Mouse (Mus musculus): Measurements from ENCODE around the gene Pak2. TPM values are rescaled to one million over a fixed set of nuclear protein-coding genes. Genes with fewer than 3 reads are reported as not detected.

Gene Pak2
- 29.8 and 41.3 TPM in 2 replicates for polyA plus RNA-seq (2012)

DNA sequence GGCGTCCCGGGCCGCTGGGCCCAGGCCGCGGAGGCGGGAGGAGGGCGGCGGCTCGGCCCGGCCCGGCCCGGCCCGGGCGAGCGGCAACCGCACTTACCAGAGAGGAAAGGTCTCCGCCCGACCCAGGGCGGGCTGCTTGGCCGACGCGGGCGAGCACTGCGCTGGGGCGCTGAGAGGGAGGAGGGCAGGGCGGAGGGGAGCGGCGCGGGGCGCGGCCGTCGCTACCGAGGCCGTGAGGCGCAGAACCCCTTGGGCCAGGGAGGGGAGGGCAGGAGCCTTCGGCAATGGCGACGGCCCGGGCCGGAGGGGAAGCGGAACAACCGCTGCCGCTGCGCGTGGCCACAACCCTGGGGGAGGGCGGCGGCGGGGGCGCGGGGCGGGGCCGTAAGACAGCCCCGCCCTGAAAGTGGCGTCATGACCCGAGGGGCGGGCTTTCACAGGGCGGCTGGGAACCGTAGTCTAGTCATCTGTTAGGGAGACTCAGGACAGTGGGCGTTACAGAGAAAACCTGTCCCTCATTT lies at the start of gene Pak2:
Pak2 (minus strand) TSS at position 352 of the 521 bp plus-strand sequence.
- no peak for TF ChIP-seq GATA1 (IDR thresholded peaks at IDR 0.05; ENCODE audit: low read length)

DNA sequence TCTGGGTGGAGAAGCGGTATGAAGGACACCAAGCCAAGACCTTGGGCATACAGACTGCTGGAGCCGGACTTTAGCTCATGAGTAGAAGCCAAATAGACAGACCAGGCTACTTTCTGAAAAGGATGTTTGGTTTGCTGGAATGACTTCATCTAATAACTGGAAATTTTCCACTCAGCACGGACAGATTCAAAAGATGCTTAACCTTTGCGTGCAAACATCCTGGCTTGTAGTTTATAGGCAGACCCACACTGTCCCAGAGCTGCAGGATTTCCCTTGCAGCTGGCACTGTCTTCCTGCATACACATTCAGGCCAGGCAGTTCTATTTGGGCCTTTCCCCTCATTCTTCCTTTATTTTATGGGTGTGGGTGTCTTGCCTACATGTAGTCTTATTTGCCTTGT lies 47.9 kb upstream of the Pak2 start:
- TF ChIP-seq GATA1 (IDR thresholded peaks at IDR 0.05; ENCODE audit: low read length): no peak

DNA sequence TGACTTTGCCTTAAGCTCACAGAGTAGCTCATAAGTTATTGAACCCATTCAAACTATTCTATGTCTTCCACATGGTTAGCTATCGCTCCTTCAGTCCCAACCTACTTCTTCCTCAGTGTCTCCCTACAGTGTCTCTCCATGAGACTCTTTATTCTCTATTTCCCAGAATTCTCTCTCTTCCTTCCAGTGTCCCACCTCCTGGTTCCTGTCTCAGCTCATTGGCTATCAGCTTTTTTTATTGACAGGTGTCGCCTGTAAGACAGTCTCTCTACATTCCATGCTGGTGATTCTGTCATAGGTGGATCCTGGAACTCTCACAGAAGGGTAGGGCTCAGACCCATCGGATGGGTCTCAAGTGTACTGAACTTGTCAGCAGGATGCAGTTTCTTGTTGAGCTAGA lies 46.2 kb upstream of the Pak2 start:
- TF ChIP-seq GATA1 (IDR thresholded peaks at IDR 0.05; ENCODE audit: low read length): no peak

DNA sequence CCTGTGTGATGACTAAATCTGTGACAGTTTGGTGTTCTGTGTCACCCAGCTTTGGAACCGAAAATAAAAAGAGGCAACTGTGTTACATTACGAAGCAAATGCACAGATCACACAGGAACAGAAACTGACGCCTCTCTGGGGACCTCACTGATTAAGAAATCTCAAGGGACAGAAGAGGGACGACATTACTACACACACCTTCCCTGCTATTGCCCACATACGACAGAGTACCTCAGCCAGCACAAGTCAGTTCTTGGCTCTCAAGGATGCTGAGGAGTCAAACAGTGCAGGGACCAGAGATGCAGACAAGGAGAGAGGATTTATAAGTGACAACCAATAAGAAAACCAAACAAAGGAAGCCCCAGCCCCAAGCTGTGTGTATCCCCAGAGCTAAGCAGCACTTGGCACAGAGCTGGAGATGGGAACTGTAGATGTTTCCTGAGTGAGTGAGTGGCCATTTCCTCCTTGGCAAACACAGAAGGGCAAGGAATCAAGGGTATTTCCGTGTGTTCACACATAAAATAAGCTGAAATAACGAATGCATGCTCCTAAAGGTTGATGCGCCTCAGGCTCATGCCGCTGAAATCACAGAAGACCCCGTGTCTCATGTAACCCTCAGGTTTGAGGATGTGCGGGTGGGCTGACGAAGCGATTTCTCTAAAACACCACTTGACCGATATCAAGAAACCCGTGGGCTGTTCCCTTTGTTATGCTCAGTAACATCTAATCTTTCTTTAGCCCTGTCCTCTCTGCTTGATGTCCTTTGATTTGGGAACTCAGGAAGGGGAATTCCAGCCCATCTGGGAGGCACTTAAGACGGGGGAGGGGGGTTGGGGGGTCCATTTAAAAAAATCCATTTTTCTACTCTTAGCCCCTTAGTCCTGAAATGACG lies 45.5 kb upstream of the Pak2 start:
- TF ChIP-seq GATA1 (IDR thresholded peaks at IDR 0.05; ENCODE audit: low read length): no peak

DNA sequence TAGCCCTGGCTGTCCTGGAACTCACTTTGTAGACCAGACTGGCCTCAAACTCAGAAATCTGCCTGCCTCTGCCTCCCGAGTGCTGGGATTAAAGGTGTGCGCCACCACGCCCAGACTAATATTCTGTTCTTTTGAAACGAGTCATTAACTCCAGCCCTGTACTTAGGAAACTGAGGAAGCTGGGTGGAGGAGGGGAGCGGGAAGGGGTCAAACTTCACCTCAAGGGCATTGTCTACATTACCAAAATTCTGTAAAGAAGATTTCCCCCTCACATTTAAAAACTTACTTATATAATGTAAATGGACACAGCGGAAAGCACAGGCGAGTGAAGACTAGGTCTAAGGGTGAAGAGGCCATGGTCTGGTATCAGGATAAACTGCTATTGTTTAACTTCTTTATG lies 44.9 kb upstream of the Pak2 start:
- no peak for TF ChIP-seq GATA1 (IDR thresholded peaks at IDR 0.05; ENCODE audit: low read length)

DNA sequence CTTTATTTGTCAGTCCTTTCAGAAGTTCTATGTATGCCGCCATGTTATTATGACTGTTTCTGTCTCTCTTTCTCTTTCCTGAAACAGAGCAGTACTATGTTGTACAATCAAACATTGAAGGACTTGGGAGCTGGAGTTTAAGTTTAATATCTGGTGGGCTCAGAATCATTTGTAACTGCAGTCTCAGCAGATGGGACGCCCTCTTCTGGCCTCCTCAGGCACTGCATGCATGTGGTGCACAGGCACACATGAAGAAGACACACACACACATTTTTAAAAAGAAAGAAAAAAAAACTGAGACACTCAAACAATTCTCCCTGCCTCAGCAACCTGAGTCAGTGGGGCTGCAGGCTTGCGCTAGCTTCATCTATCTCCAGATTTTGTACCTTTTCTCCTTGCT lies 41.3 kb upstream of the Pak2 start:
- no peak for TF ChIP-seq GATA1 (IDR thresholded peaks at IDR 0.05; ENCODE audit: low read length)

DNA sequence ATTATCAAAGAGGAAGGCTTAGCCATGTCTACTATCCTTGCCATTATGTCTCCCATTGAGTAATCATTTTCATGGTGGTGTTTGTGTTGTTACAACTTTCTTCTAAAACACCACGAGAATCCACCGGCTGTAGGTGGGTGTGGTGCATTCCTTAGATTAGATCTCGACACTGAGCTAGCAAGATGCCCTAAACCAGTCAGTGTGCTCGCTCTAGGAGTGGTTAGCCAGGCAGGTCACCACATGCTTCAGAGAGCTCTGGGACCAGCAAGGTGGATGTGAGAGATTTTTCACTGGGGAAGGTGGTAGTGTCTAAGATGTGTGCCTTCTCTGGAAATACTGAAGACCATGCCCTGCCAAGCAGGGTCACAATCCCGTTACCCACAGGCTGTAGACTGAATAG lies 37.0 kb upstream of the Pak2 start:
- no peak for TF ChIP-seq GATA1 (IDR thresholded peaks at IDR 0.05; ENCODE audit: low read length)

DNA sequence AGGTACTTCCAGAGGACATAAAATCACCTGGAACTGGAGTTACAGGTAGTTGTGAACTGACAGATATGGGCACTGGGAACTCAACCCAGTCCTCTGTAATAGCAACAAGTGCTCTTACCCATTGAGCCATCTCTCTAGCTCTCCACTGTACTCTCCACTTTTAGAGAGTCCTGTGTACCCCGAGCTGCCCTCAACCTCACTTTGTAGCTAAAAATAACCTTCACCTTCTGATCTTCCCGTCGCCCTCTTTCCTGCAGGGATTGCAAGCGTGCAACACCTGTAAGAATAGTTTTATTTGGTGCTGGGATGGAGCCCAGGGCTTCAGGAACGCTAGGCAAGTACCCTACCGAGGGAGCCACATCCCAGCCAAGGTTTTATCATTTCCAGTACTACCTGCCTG lies 36.6 kb upstream of the Pak2 start:
- TF ChIP-seq GATA1 (IDR thresholded peaks at IDR 0.05; ENCODE audit: low read length): no peak

DNA sequence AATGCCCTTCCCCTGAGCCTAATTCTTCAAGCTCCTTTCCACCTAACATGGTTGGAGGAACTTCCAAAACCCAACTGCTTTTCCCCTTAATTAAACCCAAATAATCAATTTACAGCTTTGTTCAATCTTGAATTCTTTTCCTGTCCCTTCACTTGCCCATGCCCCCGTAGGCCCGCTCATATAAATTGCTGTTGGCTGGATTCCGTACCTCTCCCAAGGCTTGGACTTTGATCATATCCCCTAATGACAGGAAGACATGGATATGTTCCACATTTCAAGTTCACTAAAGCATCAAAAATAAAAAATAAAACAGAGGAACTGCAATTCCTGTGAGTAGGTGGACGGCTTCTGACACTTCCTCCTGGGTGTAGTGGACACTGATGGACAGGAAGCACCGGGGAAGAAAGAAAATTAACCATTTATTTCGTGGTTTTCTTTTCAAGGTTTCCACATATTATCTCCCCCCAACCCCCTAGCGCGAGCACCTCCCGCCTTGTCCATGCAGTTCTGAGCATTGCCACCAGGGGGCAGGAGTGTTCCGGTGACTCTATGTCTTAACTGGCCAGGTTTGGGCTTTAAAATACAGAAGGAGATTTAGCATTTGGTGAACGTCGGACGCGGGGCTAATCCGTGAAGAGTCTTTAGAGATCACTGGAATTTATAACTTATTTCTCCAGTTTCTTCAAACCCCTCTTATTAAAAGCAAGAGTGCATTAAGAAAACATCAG lies 36.0 kb upstream of the Pak2 start:
- no peak for TF ChIP-seq GATA1 (IDR thresholded peaks at IDR 0.05; ENCODE audit: low read length)

DNA sequence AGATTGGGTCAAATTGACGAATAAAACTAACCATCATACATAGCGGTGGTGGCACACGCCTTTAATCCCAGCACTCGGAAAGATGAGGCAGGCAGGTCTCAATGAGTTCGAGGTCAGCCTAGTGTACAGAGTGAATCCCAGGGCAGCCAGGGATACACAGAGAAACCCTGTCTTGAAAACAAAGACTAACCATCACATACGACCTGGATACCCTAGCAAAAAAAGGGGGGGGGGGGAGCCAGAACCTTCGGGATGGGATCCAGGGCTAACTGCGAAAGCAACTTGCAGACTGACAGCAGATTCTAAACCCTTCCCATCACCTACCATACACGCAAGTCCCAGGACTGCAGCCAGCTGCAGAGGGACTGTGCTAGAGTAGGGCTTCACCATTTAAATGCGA lies 35.3 kb upstream of the Pak2 start:
- no peak for TF ChIP-seq GATA1 (IDR thresholded peaks at IDR 0.05; ENCODE audit: low read length)

DNA sequence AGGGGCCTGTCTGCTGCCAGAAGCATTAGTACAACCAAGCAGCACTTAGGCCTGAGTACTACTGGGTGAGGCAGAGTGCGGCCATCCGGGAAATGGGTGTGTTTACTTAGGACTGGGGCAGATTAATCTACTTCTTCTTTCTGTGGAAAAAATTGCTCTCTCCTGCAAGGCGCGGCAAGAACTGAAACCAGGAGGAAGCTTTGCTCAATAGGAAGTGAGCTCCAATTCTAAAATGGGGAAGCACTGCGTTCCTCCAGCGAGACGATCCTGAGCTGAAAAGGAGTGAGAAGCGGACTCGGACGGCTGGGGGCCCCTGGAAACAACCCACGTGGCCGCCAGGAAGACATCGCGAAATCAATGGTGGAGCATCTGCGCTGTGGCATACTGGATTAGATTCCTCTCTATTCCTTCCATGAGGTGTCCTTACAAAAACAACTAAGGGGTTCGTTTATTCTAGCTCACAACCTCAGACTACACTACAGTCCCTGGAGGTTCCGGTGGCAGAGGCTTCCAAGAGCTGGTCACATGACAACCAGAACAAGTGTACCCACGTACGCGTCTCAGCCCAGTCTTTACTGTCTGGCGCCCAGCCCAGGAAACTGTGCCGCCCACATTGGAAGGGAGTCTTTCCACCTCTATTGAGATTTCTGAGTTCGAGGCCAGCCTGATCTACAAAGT lies 34.5 kb upstream of the Pak2 start:
- TF ChIP-seq GATA1 (IDR thresholded peaks at IDR 0.05; ENCODE audit: low read length): no peak

DNA sequence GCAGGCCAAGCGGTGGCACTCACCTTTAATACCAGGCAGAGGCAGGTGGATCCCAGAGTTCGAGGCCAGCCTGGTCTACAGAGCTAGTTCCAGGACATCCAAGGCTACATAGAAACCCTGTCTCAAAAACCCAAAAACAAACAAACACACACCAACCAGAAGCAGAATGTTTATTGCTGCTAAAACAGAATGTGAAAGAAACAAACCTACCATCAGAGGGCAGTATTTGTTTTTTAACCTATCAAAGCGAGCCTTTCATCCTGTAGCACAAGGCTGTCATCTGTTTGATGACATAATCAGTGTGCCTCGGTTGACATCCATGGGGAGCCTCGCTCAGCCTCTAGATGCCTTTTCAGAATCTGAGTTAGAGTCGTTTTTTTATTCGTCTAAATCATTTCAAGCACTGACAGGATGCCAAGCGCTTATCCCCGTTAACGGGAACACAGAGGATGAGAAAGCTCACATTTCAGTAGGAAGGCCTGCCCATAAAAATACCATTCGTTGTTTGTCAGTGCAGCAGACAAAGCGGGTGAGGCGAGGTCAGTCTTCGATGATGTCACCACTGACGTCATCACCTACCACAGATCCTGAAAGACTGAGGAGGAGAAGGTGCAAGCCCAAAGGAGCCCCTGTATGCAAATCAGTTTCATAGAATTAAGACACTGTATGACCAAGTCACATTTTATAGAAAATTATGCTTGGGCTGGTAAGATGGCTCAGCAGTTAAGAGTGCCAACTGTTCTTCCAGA lies 32.0 kb upstream of the Pak2 start:
- no peak for TF ChIP-seq GATA1 (IDR thresholded peaks at IDR 0.05; ENCODE audit: low read length)

DNA sequence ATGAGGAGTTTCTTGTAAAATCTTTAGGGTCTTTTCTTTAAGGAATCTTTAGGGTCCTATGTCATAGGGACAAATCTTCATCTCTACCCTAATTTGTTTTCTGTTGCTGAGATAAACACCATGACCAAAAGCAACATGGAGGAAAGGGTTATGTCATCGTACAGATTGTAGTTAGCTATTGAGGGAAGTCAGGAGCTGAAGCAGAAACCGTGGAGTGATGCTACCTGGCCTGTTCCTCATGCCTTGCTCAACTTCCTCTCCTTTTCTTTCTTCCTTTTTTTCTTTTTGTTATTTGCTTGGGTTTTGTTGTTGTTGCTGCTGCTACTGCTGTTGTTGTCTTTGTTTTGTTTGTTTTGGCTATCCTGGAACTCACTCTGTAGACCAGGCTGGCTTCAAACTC lies 29.4 kb upstream of the Pak2 start:
- TF ChIP-seq GATA1 (IDR thresholded peaks at IDR 0.05; ENCODE audit: low read length): no peak

DNA sequence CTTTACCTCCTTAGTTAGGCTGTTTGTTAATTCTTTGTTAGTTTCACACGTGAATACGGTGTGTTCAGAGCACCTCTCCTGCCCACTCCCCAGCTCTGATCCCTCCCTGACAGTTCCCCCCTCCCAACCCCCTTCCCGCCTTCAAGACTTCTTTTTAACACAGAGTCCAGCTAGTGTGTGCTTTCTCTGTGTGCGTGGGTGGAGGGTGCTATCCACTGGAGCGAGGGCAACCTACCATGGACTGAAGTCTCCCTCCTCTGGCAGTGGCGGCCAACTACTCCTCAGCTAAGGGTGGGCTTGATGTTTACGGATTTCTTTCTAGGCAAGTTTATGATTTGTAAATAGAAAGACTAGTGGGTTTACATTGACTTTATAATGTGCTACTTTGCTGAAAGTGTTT lies 29.0 kb upstream of the Pak2 start:
- no peak for TF ChIP-seq GATA1 (IDR thresholded peaks at IDR 0.05; ENCODE audit: low read length)

DNA sequence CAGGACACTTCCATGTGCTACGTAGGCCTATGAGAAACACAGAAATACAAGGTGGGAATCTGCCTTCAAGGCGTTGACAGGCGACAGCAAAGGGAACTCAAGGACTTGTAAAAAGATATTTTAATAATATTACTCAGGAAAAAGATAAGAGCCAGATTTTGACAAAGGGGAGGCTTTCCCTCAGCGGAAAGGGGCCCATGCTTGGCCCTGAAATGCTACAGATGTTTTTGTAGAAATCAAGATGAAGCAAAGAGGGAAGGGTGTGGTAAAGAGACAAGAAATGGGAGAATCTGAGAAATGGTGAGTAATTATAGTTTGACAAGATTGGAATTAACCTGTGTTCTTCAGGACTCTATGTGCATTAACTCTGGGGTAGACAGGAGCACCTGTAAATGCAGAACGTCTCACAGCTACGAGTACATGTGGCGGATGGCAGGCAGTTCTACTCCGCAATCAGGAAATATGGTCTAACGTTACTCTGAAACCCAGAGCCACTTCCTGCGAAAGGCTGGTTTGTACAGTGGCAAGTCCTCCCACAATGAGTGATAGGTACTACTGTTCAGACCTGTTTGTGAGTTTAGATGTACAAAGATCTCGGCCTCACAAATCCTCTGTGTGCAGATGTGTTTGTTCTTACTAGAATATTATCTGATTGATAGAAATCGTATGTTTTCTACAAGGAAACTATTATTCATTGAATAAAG lies 28.4 kb upstream of the Pak2 start:
- TF ChIP-seq GATA1 (IDR thresholded peaks at IDR 0.05; ENCODE audit: low read length): no peak

Measured in G1E-ER4 (cell line).